Mouse (Mus musculus) kidney, adult 11 months (tissue): ENCODE data around the gene Snai1.

Source experiments
- DNase-seq: peaks from one replicate; pipeline ENCODE4 v3.0.0; 2022

The Snai1 gene

GRCm38 (mm10) chr2:167588774-167589577 lies 51.0 kb downstream of the Snai1 start:
- DNase-seq = peak; percentile 57
